Mouse (Mus musculus) spleen, adult 2 months (tissue): ENCODE results near the gene Mcub. TPM values are rescaled to one million over a fixed set of nuclear protein-coding genes. Genes with fewer than 3 reads are reported as not detected.

Experiments
- DNase-seq, 2 experiments: peaks; one replicate each; pipeline versions ENCODE4 v3.0.0 to v3.0.0-alpha.2; 2012 to 2021; ENCODE audit warnings: low spot score in 2 of 2, low read depth in 1 of 2
- H3K27ac ChIP-seq: fragments of 200-500 bp; 2 replicates; pipeline ENCODE4 v1.5.1; 2012; ENCODE audit warnings: low read length, inconsistent platforms; ENCODE audit not compliant: insufficient read depth
- H3K27me3 ChIP-seq: fragments of 200-500 bp; 2 replicates; pipeline ENCODE4 v1.6.1; 2012; ENCODE audit warnings: mild to moderate bottlenecking, moderate library complexity, low read length, inconsistent platforms; ENCODE audit not compliant: control insufficient read depth, insufficient read depth
- H3K36me3 ChIP-seq: fragments of 200-500 bp; 2 replicates; pipeline ENCODE4 v1.6.1; 2012; ENCODE audit warnings: mild to moderate bottlenecking, low read length, inconsistent platforms; ENCODE audit not compliant: control insufficient read depth, insufficient read depth
- H3K4me1 ChIP-seq: fragments of 200-500 bp; 2 replicates; pipeline ENCODE4 v1.6.1; 2011; ENCODE audit warnings: inconsistent platforms; ENCODE audit not compliant: control insufficient read depth, insufficient read depth, insufficient read length
- H3K4me3 ChIP-seq: fragments of 200-500 bp; 2 replicates; pipeline ENCODE4 v1.5.1; 2011; ENCODE audit warnings: mild to moderate bottlenecking, inconsistent platforms; ENCODE audit not compliant: insufficient read depth, insufficient read length; ENCODE audit errors: extremely low read depth
- CTCF ChIP-seq: fragments of 200-500 bp; IDR thresholded peaks from 2 replicates; pipeline ENCODE4 v1.5.1; 2011; ENCODE audit warnings: mild to moderate bottlenecking, inconsistent platforms; ENCODE audit not compliant: insufficient read depth, insufficient read length, insufficient replicate concordance; ENCODE audit errors: extremely low read depth
- POLR2A ChIP-seq: fragments of 200-500 bp; IDR thresholded peaks from 2 replicates; pipeline ENCODE4 v1.6.1; 2011; ENCODE audit warnings: low read depth, low read length, inconsistent platforms
- WGBS: fragments of 180-500 bp; shearing (Covaris S2); methylation state at CpG from one replicate; pipeline ENCODE4 v1.1.7; 2018; 5-methylcytosine and 5-hydroxymethylcytosine counted together
- polyA plus RNA-seq: library from polyadenylated mRNA; depleted of rRNA; stranded (reverse); fragments of >200 nt; gene quantifications from 2 replicates; pipeline ENCODE4 v1.2.3, GENCODE M21; 2012

The Mcub gene
- polyA plus RNA-seq, 1 experiment = 3.2 TPM

- Histone ChIP-seq H3K4me1 (peaks cover 15% of the 10 kb centered on the region; the same call in 1 of the 2 replicates), H3K36me3 (no peaks in the 10 kb centered on the region), H3K27me3 (no peaks in the 10 kb centered on the region), H3K27ac (peak within 1 kb of the TSS; percentile 54), H3K4me3 (peak within 1 kb of the TSS; percentile 90)
- TF ChIP-seq POLR2A = no peak
- no peak for TF ChIP-seq CTCF
- WGBS = under 1% methylated on average over 34 of the region's 34 CpGs
- DNase-seq = peak; percentile 51 to 91
Observed at GRCm38 (mm10) chr3:129901271-129901809, 68.7 kb downstream of the Mcub start, which contains the start of gene Casp6. Gene Casp6, plus strand, starts transcription at chr3:129901425.

- TF ChIP-seq POLR2A = no peak
- no peak for TF ChIP-seq CTCF
- Histone ChIP-seq H3K4me3 (no peak overlapping the region), H3K36me3 (no peaks in the 10 kb centered on the region), H3K27ac (no peak overlapping the region), H3K27me3 (no peaks in the 10 kb centered on the region), H3K4me1 (peaks cover 7% of the 10 kb centered on the region; the same call in 1 of the 2 replicates)
- no peak for DNase-seq
- 87% methylated on average over 4 of the region's 4 CpGs for WGBS
Observed at GRCm38 (mm10) chr3:129898886-129899285, 71.1 kb downstream of the Mcub start.

- Histone ChIP-seq H3K36me3 (0 out of 2 replicates have a peak, but pooled peaks cover 1% of the 10 kb centered on the region), H3K27ac (no peak overlapping the region), H3K4me1 (0 out of 2 replicates have a peak, but pooled peaks cover 2% of the 10 kb centered on the region), H3K4me3 (no peak overlapping the region), H3K27me3 (no peaks in the 10 kb centered on the region)
- WGBS = 95% methylated on average over 6 of the region's 6 CpGs
- TF ChIP-seq POLR2A = no peak
- TF ChIP-seq CTCF = no peak
- DNase-seq = no peak
Observed at GRCm38 (mm10) chr3:129896591-129896990, 73.4 kb downstream of the Mcub start.

GRCm38 (mm10) chr3:129893143-129893542 is 76.9 kb downstream of the Mcub start:
- H3K4me3 ChIP-seq = no peak overlapping the region
- 90% methylated on average over 3 of the region's 3 CpGs for WGBS
- TF ChIP-seq POLR2A (no peak), CTCF (no peak)

GRCm38 (mm10) chr3:129892003-129892402 is 78.0 kb downstream of the Mcub start:
- Histone ChIP-seq H3K27me3 (no peaks in the 10 kb centered on the region), H3K36me3 (0 out of 2 replicates have a peak, but pooled peaks cover 4% of the 10 kb centered on the region), H3K4me3 (no peak overlapping the region), H3K4me1 (no peaks in the 10 kb centered on the region), H3K27ac (no peak overlapping the region)
- 88% methylated on average over 5 of the region's 5 CpGs for WGBS
- TF ChIP-seq POLR2A = no peak
- TF ChIP-seq CTCF = no peak
- no peak for DNase-seq

More at GRCm38 (mm10) chr3:129893143-129893542, 76.9 kb downstream of the Mcub start:
- Histone ChIP-seq H3K27me3 (no peaks in the 10 kb centered on the region), H3K27ac (no peak overlapping the region), H3K36me3 (0 out of 2 replicates have a peak, but pooled peaks cover 4% of the 10 kb centered on the region), H3K4me1 (no peaks in the 10 kb centered on the region)
- DNase-seq = no peak

- Histone ChIP-seq H3K27me3 (no peaks in the 10 kb centered on the region), H3K36me3 (0 out of 2 replicates have a peak, but pooled peaks cover 3% of the 10 kb centered on the region), H3K4me1 (no peaks in the 10 kb centered on the region), H3K27ac (no peak overlapping the region), H3K4me3 (no peak overlapping the region)
- WGBS = 92% methylated on average over 13 of the region's 13 CpGs
- DNase-seq = no peak
- TF ChIP-seq POLR2A = no peak
- TF ChIP-seq CTCF = no peak
Observed at GRCm38 (mm10) chr3:129887779-129888517, 82.1 kb downstream of the Mcub start.
